Mouse (Mus musculus) 3T3-L1 (cell line): ENCODE measurements around the gene Atp9a.
"Not testable (repeated sequence)": the region's sequence is repeated elsewhere in the genome, so short reads cannot be mapped to it uniquely, and the experiment has no call there.

Experiments
- DNase-seq: peaks from one replicate; pipeline ENCODE4 v3.0.0-alpha.2; 2015; ENCODE audit warnings: low read depth, low spot score

Gene Atp9a

GRCm38 (mm10) chr2:168742059-168742627 lies at the start of gene Atp9a:
Gene Atp9a (minus strand): TSS chr2:168742409.
- DNase-seq: no peak

- no peak for DNase-seq
Observed at GRCm38 (mm10) chr2:168791115-168791802, 49.0 kb upstream of the Atp9a start.

GRCm38 (mm10) chr2:168786174-168786573 lies 44.0 kb upstream of the Atp9a start:
- DNase-seq: no peak

- no peak for DNase-seq
Observed at GRCm38 (mm10) chr2:168780596-168780995, 38.4 kb upstream of the Atp9a start.

- no peak for DNase-seq
Observed at GRCm38 (mm10) chr2:168780024-168780423, 37.8 kb upstream of the Atp9a start.

- DNase-seq: no peak
Observed at GRCm38 (mm10) chr2:168777481-168777880, 35.3 kb upstream of the Atp9a start.

GRCm38 (mm10) chr2:168776238-168776637 lies 34.0 kb upstream of the Atp9a start:
- DNase-seq: no peak

- no peak for DNase-seq
Observed at GRCm38 (mm10) chr2:168769259-168769658, 27.1 kb upstream of the Atp9a start.

GRCm38 (mm10) chr2:168767582-168767981 lies 25.4 kb upstream of the Atp9a start, which contains the start of gene Sall4:
Gene Sall4 (minus strand): TSS chr2:168767943.
- DNase-seq: no peak

GRCm38 (mm10) chr2:168766538-168767361 lies 24.5 kb upstream of the Atp9a start:
- DNase-seq: no peak

GRCm38 (mm10) chr2:168765696-168766537 lies 23.7 kb upstream of the Atp9a start:
- DNase-seq: no peak

- DNase-seq: no peak
Observed at GRCm38 (mm10) chr2:168765065-168765681, 23.0 kb upstream of the Atp9a start.

GRCm38 (mm10) chr2:168764460-168764867 lies 22.3 kb upstream of the Atp9a start:
- DNase-seq: no peak

- no peak for DNase-seq
Observed at GRCm38 (mm10) chr2:168763785-168764184, 21.6 kb upstream of the Atp9a start.

GRCm38 (mm10) chr2:168762411-168762815 lies 20.2 kb upstream of the Atp9a start:
- DNase-seq: no peak

- no peak for DNase-seq
Observed at GRCm38 (mm10) chr2:168761954-168762353, 19.7 kb upstream of the Atp9a start.

- DNase-seq: no peak
Observed at GRCm38 (mm10) chr2:168761141-168761540, 18.9 kb upstream of the Atp9a start.

- DNase-seq: not testable (repeated sequence)
Observed at GRCm38 (mm10) chr2:168744406-168744805, 2.2 kb upstream of the Atp9a start.

- peak; percentile 20 for DNase-seq
Observed at GRCm38 (mm10) chr2:168742649-168743048, 440 bp upstream of the Atp9a start.

GRCm38 (mm10) chr2:168741273-168742058 lies 743 bp downstream of the Atp9a start:
- DNase-seq: no peak
